Mouse (Mus musculus) cerebellum, adult 9-10 months (tissue): Measurements from ENCODE around the gene Slc8b1.

Experiments
- DNase-seq: peaks from one replicate; pipeline ENCODE4 v3.0.0; 2022

Gene Slc8b1

DNA sequence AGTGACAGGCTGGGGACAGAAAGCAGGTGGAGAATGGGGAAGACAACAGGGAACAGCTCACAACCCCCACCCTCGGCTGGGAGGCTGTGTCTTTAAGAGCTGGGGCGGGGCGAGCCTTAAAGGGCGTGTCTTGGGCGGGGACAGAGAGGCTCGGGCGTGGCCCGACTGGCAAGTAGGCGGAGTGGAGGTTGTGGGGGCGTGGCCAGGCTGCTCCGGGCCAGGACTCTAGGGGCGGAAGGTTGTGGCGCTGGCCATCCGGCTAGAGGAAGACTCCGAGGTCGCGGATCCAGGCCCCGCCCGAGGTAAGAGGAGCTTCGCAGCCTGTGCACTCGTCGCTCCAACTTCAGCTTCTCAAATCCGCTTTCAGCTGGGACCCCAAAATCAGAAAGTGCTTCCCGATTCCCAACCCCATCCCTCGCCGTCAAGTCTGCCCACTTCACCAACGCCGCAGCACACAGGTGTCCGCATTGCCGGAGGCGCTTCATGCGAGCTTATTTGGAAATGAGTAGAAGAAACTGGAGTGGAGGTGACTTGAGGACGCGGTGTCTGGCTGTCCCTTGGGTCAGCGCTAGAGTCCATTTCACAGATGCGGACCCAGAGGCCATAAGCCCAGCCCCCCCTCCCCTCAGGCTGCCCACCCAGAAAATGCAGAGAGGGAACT is at the start of gene Slc8b1:
Gene Slc8b1 (plus strand): TSS at position 187 of the 661 bp plus-strand sequence.
- DNase-seq, result peak; percentile 94

DNA sequence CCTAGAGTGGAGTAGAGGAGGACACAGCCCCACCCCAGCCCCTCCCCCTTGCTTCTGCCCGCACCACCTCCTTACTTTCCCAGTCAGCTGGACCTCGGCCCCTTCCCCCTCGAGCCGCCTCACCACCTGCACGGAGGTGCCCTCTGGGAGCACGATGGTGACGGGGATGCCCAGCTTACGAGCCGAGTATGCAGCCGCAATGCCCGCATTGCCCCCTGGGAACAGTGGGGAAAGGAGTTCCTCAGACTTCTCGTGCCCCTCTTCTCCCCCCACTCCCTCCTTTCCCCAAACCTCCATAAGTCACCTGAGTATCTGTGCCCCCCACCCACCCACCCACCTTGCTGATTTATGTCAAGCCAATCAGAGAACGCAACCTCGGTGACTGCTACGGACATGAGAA is 49.1 kb upstream of the Slc8b1 start:
- DNase-seq, result no peak

DNA sequence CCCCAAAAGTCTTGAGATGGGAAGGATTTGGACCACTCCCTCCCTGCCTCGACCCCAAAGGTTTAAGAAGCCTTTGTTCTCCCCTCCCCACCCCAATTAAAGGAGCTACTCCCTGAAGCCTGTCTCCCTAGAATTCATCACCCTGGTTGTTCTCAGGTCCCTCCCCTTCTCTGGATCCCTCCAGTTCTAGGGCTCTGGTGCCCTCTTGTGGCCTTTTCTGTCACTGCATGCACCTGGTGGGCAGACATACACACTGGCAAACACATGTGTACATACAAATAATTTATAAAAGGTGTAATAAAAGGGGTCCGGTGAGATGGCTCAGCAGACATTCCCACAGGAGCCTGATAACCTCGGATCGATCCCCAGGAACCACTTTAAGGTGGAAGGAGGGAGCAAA is 46.6 kb upstream of the Slc8b1 start:
- DNase-seq, result no peak

DNA sequence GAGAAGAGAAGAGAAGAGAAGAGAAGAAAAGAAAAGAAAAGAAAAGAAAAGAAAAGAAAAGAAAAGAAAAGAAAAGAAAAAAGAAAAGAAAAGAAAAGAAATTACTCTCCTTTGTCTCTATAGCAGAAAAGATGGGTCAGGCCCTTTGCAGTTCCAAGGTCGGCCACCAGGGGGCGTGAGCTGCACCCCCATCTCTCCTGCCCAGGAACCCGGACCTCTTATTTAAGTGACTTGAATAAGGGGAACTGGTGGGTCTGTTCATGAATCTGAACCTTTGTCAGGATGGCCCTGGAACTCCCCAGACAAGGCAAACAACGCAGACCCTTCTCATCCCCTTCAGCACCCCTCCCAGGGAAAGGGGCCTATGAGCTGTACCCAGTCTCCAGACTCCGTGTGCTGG is 45.9 kb upstream of the Slc8b1 start:
- DNase-seq, result peak; percentile 36

DNA sequence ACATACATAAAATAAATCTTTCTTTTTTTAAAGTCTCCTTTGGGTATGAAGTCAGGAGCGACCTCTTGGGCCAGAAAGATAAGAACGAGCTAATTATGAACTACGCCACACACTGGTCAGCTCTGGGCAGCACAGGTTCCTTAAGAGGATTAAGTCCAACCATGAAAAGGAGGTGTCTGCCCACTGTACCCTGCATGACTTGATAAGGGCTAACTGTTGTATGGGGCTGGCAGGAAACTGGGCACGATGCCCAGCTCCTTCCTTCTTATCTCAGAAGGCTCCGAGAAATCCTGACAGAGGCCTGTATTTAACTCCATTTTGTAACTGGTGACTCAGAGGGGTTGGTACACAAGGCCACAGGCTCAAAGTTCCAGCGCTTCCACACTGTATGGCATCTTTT is 45.1 kb upstream of the Slc8b1 start:
- DNase-seq, result no peak

DNA sequence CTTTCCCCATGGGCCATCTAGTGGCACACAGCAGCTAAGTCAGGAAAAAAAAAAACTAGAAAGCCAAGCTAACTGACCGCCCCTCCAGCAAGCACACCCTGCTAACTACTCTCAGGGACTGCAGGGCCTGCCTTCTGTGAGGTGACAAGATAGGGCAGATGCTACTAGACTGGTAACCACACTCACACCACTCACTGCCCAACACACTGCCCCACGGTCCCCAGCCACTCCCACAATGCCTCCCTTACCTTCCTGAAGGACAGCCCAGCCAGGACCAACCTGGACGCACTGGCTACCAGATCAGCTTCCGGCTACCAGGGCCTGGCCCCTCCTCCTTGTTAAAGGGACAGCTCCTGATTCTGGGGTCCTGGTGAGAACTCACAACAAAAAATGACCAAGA is 43.9 kb upstream of the Slc8b1 start:
- no peak for DNase-seq

DNA sequence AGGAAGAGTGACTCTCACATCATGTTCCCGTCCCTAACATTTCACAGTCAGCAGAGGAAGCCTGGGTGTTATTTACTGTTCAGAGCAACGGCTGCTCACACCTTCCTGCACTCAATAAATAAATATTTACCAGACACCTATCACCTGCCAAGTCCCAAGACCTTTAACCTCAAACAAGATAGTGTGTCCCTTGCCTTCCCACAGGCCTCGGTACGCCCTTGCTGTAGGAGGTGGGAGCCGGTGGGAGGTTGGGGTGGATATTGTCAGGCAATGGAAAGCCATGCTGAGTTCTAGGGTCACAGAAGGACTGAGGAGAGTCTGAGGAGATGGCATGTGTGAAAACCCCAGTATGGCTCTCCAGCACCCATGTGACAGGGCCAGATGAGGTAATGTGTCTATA is 42.6 kb upstream of the Slc8b1 start:
- DNase-seq, result no peak

DNA sequence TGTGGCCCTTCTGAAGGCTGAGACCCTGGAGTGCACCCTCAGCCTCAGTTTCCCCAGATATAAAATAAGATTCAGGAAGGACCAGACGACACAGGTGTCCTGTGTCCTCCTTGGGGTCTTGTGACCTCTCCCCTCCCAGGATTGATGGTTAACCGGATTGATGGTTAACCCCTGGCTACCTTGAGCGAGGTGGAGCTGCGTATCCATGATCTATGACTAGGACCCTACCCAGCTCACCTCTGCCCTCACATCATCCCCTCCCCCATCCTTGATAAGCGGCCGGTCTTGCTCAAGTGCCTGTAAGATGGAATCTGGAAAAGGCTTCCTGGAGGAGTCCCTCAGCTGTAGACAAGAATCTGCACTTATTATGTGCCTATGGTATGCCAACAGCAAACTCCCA is 42.1 kb upstream of the Slc8b1 start:
- DNase-seq, result no peak

DNA sequence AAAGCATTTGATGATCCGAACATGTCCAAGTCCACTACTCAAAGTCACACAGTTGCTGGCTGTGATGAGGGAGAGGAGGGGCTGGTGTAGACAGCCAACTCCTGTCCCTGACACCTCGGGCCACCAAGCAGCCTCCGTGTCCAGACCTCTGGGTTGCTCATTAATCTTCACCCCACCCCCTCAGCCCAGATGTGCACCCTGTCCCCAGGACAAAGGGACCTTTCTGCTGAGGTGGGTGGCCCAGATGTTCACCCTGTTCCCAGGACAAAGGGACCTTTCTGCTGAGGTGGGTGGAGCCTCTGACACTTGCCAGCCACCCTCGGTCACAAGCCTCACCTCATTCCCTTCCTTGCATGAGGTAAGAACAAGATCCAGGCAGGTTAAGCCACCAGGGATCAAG is 39.4 kb upstream of the Slc8b1 start:
- no peak for DNase-seq

DNA sequence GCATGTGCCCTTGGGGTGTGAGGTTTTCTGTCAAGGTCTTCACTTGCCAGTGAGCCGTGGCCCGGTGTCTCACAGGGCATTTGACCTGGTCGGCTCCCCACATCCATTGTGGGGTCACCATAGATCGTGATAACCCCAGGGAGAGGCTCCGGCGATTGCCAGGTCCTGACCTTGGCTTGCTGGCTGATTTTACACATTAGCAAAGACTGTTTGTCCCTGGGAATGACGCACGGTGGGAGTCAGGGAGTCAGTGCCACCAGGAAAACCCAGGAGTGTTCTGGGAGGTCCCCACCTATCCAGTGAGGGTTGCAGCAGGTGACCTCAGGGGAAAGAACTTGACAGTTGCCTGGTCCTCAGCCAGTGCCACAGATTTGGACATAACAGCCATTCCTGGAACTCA is 38.2 kb upstream of the Slc8b1 start, which contains the start of gene Sdsl:
Gene Sdsl (minus strand): TSS at position 41 of the 400 bp plus-strand sequence.
- DNase-seq, result no peak

DNA sequence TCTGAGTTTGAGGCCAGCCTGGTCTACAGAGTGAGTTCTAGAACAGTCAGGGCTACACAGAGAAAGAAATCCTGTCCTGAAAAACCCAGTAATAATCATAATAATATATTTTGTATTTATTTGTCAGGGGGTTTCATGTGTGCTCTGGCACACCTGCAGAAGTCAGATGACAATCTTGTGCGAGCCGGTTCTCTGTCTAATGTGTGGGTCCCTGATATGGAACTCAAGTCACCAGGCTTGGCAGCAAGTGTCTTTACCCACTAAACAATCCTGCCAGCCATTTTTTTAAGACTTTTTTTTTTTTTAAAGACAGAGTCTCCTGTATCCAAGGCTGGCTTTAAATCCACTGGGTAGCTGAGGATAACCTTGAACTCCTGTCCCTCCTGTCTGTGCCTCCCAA is 37.6 kb upstream of the Slc8b1 start:
- DNase-seq, result no peak

DNA sequence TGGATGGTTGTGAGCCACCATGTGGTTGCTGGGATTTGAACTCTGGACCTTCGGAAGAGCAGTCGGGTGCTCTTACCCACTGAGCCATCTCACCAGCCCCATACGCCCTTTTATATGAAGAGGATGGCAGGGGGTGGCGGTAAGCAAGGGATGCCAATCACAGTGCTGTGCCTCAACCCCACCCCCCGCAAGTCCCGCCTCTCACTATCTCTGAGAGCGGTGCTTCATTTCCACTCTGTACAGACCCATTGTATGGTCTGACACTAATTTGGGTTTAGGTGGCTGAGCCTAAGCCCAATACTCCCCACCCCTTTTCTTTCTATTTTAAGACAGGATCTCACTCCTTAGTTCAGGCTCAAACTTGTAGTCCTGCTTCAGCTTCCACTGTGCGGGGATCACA is 35.1 kb upstream of the Slc8b1 start:
- DNase-seq, result no peak

DNA sequence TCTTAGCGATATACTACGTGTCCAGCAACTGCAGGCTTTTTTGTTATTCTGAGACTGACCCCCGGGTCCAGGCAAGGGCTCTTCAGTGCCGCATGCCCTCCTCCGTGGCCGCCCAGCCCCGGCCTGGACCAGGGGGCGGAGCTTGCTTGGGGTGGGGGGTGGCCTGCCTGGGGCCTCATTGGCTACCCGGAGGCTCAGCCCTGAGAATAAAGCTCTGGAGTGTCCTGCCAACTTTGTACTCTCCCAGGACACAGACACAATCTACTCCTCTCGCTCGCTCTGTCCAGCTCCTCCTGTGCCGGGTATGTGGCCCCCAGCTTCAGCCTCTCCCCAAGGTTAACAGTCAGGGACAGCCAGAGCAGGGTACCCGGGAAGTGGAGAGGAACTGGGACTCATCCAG is 34.7 kb upstream of the Slc8b1 start, which contains the start of gene Sds:
Gene Sds (plus strand): TSS at position 231 of the 400 bp plus-strand sequence.
- no peak for DNase-seq

DNA sequence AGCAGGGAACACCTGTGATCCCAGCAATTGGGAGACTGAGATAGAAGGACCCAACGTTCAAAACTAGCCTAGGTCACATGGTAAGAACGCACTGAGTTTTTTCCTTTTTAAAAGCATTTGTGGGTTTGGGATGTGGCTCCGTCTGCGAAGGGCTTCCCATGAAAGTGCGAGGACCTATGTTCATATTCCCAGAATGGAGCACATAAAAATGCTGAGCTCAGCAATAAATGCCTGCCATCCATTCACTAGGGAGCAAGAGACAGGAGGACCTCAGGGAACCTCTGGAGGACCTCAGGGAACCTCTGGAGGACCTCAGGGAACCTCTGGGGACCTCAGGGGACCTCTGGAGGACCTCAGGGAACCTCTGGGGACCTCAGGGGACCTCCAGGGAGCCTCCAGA is 33.0 kb upstream of the Slc8b1 start:
- DNase-seq, result no peak

DNA sequence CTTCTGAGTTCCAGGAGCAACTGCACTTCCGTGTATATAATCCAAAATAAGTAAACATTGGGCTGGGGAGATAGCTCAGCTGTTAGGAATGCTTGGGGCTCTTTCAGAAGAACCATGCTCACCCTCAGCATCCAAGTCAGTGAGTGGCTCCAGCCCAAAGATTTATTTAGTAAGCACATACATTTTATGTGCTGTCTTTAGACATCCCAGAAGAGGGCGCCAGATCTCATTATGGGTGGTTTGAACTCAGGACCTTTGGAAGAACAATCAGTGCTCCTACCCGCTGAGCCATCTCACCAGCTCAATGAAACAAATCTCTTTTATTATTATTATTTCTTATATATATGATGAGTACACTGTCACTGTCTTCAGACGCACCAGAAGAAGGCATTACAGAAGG is 31.4 kb upstream of the Slc8b1 start:
- DNase-seq, result no peak

DNA sequence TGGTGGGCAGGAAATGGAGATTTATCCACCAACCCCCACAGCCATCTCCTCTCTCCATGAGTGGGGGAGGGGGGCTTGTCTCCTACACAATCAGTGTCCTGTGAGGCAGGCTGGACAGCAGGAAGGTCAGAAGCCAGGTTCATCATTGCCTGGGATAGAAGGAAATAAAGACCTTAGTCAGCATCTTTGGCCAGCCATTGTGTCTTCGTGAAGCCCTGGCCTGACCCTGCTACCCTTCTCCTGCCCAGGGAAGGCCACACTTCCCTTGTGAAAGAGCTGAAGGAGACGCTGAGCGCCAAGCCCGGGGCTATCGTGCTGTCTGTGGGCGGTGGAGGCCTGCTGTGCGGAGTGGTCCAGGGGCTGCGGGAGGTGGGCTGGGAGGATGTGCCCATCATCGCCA is 29.8 kb upstream of the Slc8b1 start:
- no peak for DNase-seq

DNA sequence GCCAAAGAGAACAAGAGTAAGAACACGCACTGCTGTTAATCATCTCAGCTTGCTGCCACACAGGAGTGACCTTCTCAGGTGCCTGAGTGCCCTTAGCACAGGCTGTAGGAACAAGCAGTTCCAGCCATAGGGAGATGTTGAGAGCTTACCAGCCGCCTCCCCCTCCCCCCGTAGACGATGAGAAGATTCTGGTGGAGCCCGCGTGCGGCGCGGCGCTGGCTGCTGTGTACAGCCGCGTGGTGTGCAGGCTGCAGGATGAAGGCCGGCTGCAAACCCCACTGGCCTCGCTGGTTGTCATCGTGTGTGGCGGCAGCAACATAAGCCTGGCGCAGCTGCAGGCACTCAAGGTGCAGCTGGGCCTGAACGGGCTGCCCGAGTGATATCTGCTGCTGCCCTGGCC is 27.6 kb upstream of the Slc8b1 start:
- DNase-seq, result no peak

DNA sequence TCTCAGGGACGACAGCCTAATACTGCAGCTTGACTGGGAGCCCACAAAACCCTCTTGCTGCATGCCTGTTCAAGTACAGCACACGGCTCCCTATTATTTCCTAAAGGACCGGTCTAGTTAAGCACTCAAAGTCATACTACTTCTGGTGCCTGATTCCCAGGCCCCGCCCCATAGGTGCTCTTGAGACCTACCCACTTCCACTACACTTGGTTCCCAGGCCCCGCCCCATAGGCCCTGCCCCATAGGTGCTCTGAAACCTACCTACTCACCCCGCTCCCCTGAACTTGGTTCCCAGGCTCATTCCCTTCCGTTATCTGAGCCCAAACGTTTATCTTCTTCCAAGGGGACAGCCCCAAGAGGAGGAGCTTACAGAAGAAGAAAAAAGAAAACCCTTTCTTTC is 23.1 kb upstream of the Slc8b1 start:
- no peak for DNase-seq

DNA sequence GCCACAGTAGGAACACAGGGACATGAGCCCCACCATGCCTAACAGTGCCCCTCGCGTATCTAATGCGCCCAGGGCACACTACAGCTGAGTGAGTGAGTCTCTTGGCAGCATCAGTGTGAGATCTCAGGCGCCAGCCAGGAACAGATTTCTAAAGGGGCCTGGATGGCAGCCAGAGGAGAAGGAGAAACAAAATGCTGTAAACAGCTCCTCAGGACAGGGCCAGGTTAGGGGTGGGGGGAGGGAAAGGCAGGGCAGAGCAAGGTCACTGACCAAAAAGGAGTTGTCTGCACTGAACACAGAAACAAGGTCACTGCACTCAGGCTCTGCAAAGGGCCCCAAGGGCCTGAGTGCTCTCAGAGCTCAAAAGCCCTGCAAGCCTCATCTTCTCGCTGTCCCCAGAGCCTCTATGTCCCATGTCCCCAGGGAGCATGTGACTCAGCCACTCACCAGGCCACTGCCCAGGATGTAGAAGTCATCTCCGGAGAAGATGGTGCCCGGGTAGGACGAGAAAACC is 20.2 kb upstream of the Slc8b1 start:
- DNase-seq, result peak; percentile 68

DNA sequence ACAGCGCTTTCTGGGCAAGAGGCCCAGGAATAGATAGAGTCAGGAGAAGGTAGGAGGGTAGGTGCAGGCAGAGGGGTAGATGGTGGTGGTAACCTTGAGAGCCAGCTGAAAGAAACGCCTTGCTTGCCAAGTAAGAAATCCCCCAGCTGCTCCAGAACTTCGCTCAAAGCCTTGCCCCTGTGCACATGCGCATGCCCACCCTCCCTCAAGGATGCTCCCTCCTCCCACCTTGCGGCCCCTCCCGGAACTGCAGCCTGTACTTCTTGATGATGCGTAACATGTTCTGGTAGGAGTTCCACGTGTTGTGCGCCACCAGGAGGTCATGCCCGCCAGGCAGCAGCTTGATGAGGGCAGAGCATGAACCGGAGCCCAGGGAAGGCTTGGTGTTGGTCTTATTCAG is 18.5 kb upstream of the Slc8b1 start:
- DNase-seq, result no peak

DNA sequence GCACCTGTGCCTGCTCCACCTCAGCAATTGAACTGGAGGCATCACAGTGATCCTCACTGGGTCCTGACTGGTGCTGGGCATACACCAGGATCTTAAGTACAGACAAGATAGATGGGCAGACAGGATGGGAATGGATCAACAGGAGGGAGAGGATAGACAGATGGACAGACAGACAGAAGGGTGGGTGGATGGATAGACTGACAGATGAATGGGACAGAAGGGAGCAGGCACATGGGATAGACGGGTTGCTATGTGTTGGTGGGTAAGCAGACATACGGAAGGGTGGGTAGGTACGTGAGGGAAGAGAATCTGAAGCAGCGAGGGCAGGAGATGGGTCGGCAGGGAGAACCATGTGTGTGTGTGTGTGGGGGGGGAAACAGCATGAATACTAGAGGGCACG is 17.5 kb upstream of the Slc8b1 start:
- DNase-seq, result no peak

DNA sequence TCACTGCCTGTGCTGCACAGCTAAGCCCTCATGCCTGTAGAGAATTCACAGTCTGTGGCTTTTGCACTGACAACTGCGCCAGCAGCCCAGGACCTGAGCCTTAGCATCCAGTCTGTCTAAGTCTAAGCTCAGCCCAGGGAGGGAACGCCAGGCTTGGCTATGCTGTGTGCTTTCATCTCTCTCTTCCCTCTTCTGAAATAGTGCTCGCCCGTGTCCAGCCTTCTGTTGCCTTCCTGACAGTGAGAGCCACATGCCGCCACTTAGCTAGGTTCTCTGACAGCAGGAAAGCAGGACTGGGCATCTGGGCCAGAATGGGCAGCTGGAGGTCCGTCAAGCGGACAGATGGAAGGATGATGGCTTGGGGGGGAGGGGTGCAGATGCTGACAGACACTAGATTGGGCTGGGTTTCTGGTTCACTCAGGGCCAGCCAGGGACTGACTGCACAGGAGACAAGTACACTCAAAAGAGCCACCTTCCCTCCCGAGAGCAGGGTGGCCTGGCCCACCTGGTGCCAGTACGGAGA is 17.0 kb upstream of the Slc8b1 start:
- no peak for DNase-seq

DNA sequence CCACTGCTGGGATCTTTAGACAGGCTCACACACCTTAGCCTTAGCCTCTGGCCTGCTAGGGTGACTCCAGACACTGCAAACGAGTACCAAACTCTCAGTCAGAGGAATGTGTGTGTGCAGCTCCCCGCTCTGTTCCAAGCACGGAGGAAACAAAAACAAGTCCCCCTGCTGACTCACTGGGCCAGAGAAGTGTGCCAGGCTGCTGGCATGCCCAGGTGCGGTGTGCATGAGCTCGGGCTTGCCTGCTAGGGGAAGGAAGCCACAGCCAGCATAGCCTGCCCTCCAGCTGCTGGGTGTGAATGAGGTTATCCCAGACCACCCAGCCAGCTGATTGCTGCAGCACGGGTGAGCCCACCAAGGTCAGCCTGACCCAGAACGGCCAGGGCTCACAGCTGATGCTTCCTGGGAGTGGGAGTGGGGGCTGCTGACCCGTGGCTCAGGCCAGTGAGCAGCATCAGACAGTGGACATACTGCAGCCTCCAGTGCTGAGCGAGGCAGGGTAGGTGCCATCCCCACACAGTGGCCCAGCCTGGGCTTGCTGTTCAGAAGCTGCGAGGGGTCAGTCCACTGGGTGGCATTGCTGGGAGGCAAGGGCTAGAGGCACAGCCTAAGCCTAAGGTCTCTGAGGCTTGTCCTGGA is 15.8 kb upstream of the Slc8b1 start:
- DNase-seq, result no peak

DNA sequence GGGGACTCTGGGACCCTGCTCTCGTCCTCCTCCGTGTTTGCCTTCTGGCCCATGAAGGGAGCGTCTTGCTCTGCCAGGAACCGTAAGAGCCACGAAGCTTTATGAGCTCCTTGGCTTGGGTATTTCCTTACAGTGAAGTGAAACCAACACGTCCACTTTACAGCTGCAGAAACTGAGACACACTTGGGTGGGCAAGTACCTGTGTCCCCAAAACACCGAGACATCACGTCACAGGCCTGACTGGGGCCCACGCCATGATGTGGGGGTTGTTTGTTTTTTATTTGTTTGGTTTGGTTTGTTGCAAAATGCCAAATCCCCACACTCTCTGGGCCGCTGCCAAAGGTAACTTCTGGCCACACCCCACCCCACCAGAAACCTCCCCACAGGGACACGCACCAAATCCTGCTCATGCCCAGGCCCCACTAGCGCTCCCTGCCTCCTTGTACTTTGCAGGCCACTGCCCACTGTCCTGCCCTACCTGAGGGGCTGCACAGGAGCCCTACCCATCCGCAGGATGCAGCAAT is 15.2 kb upstream of the Slc8b1 start:
- no peak for DNase-seq
